In the genomic region with DNA sequence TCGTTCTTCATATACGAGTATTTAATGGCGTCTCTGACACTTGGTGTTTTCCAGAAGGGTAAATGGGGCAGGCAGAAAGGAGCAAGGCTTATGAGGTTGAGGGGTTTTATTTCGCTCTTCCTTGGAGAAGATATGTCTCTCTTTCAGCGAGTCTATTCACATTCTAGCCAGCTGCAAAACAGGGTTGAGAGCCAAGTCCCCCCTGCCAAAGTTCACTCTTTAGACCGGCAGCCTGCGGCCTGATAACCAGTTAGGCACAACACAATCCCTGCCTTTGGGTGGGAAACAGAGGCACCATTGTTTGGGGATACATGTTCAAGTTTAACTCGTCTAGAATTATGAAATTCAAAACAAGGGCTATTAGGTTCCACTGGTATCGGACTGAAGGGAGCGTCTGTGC, we compare ENCODE assay signal across 22 mouse cellular contexts.
DNase-seq lines count a peak whose midpoint lies in the region; ATAC-seq and TF ChIP-seq lines count a peak whose summit lies in the region.
"Had no signal": no experiment of that assay in that cellular context is flagged by ENCODE, and none has a peak within 500 bp of the region (broad histone marks: within the 10 kb centered on the region; RNA-seq: fewer than 3 reads in every experiment).

No protein-coding gene starts in this region.

- TF ChIP-seq CTCF in intestine, postnatal 0 days (IDR thresholded peaks at IDR 0.05; ENCODE audit: low read depth), result no peak

- 61% methylated on average over 10 of the region's 10 CpGs for WGBS in intestine, embryonic 15.5 days
- WGBS in intestine, postnatal 0 days, result 55% methylated on average over 10 of the region's 10 CpGs
- WGBS in limb, embryonic 13.5 days, result 63% methylated on average over 10 of the region's 10 CpGs

- H3K4me1 ChIP-seq in intestine, embryonic 15.5 days (replicated peaks), result peaks cover 18% of the 10 kb centered on the region
- H3K4me1 ChIP-seq in intestine, postnatal 0 days (replicated peaks; ENCODE audit: control insufficient read depth, insufficient read depth, low read length), result no peaks in the 10 kb centered on the region
- peaks cover 32% of the 10 kb centered on the region for H3K4me1 ChIP-seq in limb, embryonic 13.5 days

- H3K27ac ChIP-seq in intestine, embryonic 15.5 days, result no peak overlapping the region
- no peak overlapping the region for H3K27ac ChIP-seq in intestine, postnatal 0 days (ENCODE audit: low read depth, low read length)
- H3K27ac ChIP-seq in limb, embryonic 13.5 days, result 0 out of 2 replicates have a peak overlapping the region, but pooled peaks have one; percentile 15
- H3K27ac ChIP-seq: heart, embryonic 13.5 days; liver, embryonic 13.5 days; macrophage; midbrain, embryonic 10.5 days; stomach, embryonic 15.5 days had no signal

- no peaks in the 10 kb centered on the region for H3K27me3 ChIP-seq in intestine, embryonic 15.5 days (replicated peaks)
- no peaks in the 10 kb centered on the region for H3K27me3 ChIP-seq in intestine, postnatal 0 days (replicated peaks; ENCODE audit: control insufficient read depth, insufficient read depth, low read length)
- H3K27me3 ChIP-seq in limb, embryonic 13.5 days, result no peaks in the 10 kb centered on the region
- H3K27me3 ChIP-seq: CH12.LX; heart, embryonic 13.5 days; liver, embryonic 13.5 days; stomach, embryonic 15.5 days had no signal

- H3K36me3 ChIP-seq in intestine, embryonic 15.5 days, result no peaks in the 10 kb centered on the region
- H3K36me3 ChIP-seq in intestine, postnatal 0 days (ENCODE audit: control insufficient read depth, insufficient read depth), result no peaks in the 10 kb centered on the region
- H3K36me3 ChIP-seq in limb, embryonic 13.5 days, result no peaks in the 10 kb centered on the region
- H3K36me3 ChIP-seq: heart, embryonic 13.5 days; liver, embryonic 13.5 days; midbrain, embryonic 10.5 days; stomach, embryonic 15.5 days had no signal

- H3K9ac ChIP-seq in intestine, embryonic 15.5 days, result no peak overlapping the region
- no peak overlapping the region for H3K9ac ChIP-seq in intestine, postnatal 0 days (ENCODE audit: low read depth, low read length)
- H3K9ac ChIP-seq in limb, embryonic 13.5 days, result no peak overlapping the region
- H3K9ac ChIP-seq: heart, embryonic 13.5 days; liver, embryonic 13.5 days; lung, embryonic 14.5 days; stomach, embryonic 15.5 days had no signal

- peak; percentile 27 for ATAC-seq in intestine, embryonic 15.5 days
- ATAC-seq in intestine, postnatal 0 days, result no peak
- ATAC-seq in limb, embryonic 13.5 days (ENCODE audit: low FRiP score, low read depth), result no peak

- no peaks in the 10 kb centered on the region for H3K9me3 ChIP-seq in intestine, embryonic 15.5 days
- no peaks in the 10 kb centered on the region for H3K9me3 ChIP-seq in intestine, postnatal 0 days (ENCODE audit: control insufficient read depth)
- no peaks in the 10 kb centered on the region for H3K9me3 ChIP-seq in limb, embryonic 13.5 days
- H3K9me3 ChIP-seq: heart, embryonic 13.5 days; liver, embryonic 13.5 days; midbrain, embryonic 10.5 days; stomach, embryonic 15.5 days had no signal

- H3K4me2 ChIP-seq in intestine, embryonic 15.5 days (replicated peaks), result no peak overlapping the region
- H3K4me2 ChIP-seq in intestine, postnatal 0 days (replicated peaks; ENCODE audit: low read depth), result no peak overlapping the region
- no peak overlapping the region for H3K4me2 ChIP-seq in limb, embryonic 13.5 days (replicated peaks)
- H3K4me2 ChIP-seq: heart, embryonic 13.5 days; liver, embryonic 13.5 days; lung, embryonic 14.5 days; stomach, embryonic 15.5 days had no signal

- no peak overlapping the region for H3K4me3 ChIP-seq in intestine, embryonic 15.5 days (replicated peaks)
- H3K4me3 ChIP-seq in intestine, postnatal 0 days (ENCODE audit: low read depth, low read length), result no peak overlapping the region
- H3K4me3 ChIP-seq in limb, embryonic 13.5 days, result no peak overlapping the region
- H3K4me3 ChIP-seq: heart, embryonic 13.5 days; liver, embryonic 13.5 days; midbrain, embryonic 10.5 days; stomach, embryonic 15.5 days had no signal

- peak; percentile 16 to 30 for DNase-seq in cerebellum, postnatal 10 days
- no peak for DNase-seq in cerebellum, postnatal 4 days (ENCODE audit: low spot score in 2 of 2)
- DNase-seq in lung, postnatal 10 days, result peak; percentile 33
- DNase-seq in lung, postnatal 36 days, result no peak
- DNase-seq: adrenal gland, postnatal 14 days; embryo, embryonic 11 days; heart, postnatal 4 days; kidney, adult 9 months; kidney, postnatal 25 days; liver, embryonic 13.5 days; lung, embryonic 14.5 days; retina, postnatal 1 day; thymus, adult 18-20 months; thymus, postnatal 4 days had no signal

Comparison
In these comparisons a context has a peak if more than half of its experiments do, and no peak if none do; other contexts are left out.
1. DNase-seq: peak in cerebellum, postnatal 10 days (2 of 2) and lung, postnatal 10 days (single experiment); none in cerebellum, postnatal 4 days (0 of 2) and lung, postnatal 36 days (single experiment).